Mouse (Mus musculus) frontal cortex, postnatal 25 days (tissue): Measurements from ENCODE around the gene Adamts7.

Source experiments
- DNase-seq, 2 experiments: peaks; one replicate each; pipeline ENCODE4 v3.0.0; 2022; ENCODE audit warnings: low spot score in 2 of 2

Adamts7 gene

GRCm38 (mm10) chr9:90162926-90163748 lies at the start of gene Adamts7:
Gene Adamts7 (plus strand): TSS chr9:90163069.
- DNase-seq: no peak

DNA sequence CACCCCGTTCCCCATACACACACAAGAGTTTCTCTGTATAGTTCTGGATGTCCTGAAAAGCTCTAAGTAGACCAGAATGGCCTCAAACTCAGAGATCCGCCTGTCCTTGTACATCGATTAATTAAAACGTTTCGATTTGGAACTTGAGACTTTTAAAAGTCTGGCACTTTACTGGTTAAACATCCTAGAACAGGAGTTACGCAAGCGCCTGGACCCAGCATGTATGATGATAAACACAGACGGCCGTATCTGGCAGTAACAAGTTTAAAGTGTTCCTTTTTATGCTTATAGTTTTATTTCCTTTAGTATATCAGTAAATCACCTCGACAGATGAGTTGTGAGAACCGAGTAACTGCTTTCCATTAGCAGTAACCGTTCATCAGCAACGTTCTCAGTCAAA lies 49.7 kb upstream of the Adamts7 start:
- no peak for DNase-seq

DNA sequence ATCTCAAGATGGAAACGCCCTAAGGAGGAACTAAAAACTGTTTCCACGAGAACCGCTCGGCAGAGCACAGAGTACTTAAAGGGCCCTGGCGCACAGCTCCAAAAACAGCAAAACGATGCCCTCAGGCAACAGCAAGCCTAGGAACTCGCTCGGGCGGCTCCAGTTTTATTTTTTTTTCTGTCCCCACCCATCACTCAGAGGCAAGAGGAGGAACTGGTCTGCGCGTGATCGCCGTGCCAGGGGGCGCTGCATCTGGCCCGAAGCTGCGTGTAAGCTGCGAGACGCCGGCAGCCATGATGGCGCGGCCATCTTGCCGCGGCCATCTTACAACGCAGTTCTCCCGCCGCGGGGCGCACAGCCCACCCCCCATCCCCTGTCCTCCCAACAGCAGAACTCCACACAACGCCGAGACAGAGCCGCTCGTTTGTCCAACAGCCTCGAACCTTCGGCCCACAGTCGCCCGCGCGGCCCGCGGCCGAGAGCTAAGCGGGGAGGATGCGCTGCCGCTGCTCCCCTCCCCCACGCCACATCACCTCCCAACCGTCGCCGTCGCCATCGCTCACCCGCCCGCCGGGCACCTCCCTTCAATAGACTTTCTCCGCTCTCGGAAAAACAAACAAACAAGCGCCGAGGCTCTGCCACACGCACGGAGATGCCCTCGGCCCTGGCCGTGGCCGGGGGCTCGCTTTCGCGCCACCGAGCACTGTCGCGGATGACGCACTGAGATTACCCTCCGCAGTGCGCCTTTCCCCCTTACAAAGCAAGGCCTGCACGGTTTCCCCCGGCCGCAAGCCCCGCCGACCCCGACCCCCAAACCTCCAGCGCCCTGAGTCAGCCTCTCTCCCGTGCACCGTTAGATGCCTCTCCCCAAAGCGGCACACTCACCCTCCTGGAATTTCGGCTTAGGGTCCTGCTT lies 49.0 kb upstream of the Adamts7 start:
- peak; percentile 82 to 89 for DNase-seq

GRCm38 (mm10) chr9:90114567-90115307 lies 48.1 kb upstream of the Adamts7 start, which contains the start of gene Morf4l1:
Gene Morf4l1 (minus strand): TSS chr9:90114774.
- peak; percentile 96 to 97 for DNase-seq

DNA sequence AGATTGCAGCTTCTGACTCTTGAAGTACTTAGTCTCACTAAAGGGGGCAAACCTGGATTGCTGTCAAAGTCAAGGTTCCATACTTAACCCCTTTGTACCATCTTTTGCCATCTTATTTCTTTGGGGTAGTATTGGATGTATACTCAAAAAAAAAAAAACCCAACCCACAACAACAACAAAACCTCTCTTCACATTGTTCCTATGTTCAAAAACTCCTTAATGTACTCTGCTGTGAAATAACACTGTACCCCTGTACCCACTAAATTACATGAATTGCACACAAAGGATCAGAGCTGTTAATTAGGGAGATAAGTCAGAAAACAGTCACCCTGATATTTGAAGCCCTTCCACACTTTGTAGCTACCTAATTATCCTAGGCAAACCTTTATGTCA lies 47.6 kb upstream of the Adamts7 start:
- DNase-seq: no peak

- no peak for DNase-seq
Measured at GRCm38 (mm10) chr9:90117234-90117633, 45.6 kb upstream of the Adamts7 start.

GRCm38 (mm10) chr9:90122246-90122740 lies 40.6 kb upstream of the Adamts7 start:
- no peak for DNase-seq

- DNase-seq: no peak
Measured at GRCm38 (mm10) chr9:90124156-90124872, 38.6 kb upstream of the Adamts7 start.

DNA sequence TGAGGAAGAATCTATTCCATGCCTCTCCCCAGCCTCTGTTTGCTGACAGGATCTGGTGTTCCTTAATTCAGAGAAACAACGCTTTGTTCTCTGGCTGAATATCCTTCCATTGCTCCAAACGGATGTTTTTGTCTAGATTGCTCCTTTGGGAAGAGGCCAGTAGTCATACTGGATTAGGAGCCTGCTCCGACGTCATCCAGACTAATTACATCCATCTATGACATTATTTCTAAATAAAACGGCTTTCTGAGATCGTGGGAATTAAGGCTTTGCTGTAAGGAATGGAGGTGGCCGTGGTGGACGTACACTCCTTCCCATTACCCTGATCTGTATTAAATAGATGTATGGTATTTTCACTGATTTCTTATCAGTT lies 38.0 kb upstream of the Adamts7 start:
- no peak for DNase-seq

DNA sequence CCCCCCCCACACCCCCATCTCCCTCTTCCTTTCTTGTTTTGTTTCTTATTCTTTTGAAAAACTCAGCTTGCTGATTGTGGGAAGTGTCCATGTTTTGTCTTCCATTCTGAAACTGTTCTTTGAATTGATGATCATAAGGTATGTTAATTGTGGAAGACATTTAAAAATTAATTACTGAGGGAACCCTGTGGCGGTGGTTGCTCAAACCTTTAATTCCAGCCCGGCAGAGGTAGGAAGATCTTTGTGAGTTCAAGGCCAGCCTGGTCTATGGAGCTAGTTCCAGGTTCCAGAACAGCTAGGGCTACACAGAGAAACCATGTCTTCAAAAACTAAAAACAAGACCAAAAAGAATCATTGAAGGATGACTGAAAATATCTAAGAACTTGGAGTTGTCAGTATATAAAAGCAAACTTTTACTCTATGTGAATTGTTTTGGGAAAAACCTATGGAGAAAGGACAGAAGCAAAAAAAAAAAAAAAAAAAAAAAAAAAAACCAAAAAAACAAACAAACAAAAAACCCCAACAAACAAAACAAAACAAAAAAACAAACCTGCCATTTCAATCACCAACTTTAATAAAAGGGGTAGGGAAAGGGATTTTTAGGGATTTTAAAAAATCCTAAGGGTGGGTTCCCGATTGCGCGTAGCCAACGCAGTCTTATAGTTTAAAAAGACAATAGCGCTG lies 37.3 kb upstream of the Adamts7 start:
- no peak for DNase-seq

- DNase-seq: peak; percentile 72 to 77
Measured at GRCm38 (mm10) chr9:90126260-90127010, 36.4 kb upstream of the Adamts7 start.

GRCm38 (mm10) chr9:90127146-90127545 lies 35.7 kb upstream of the Adamts7 start:
- no peak for DNase-seq

GRCm38 (mm10) chr9:90128636-90129201 lies 34.1 kb upstream of the Adamts7 start:
- DNase-seq: no peak

DNA sequence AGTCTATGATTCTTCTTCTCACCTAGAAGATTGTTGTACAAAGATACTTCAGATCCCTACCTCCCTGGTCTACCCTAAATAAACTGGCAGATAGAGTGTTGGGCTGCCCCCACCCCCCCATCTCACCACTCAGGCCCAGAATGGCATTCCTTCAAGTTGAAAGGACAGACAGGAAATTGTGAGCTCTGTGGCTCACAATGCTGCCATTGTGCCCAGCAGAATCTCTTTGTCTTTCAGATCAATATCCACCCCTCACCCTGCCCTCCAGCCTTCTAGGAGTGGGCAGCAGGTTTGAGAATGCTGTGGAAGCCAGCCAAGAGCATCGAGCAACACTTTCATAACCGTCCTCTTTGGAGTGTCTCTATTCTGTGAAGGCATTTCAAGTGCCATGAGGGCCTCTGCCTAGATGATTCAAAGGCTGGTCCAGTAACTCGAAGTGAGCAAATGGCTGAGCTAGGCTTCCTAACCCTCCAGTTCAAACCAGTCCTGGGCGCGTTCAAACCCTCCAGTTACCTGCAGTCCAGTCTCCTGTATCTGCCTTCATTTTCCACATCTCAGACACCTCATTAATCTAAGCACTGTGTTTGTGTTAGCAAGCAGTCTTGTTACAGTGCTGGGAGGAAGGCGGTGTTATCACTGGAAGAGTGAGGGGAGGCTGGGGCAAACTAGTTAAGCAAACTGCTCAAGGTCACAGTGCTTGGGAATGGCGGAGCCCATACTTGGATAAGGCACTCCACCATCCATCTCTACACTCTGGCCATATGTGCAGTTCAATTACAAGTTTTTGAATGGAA lies 29.1 kb upstream of the Adamts7 start:
- DNase-seq: no peak

GRCm38 (mm10) chr9:90135466-90135865 lies 27.4 kb upstream of the Adamts7 start:
- DNase-seq: no peak

DNA sequence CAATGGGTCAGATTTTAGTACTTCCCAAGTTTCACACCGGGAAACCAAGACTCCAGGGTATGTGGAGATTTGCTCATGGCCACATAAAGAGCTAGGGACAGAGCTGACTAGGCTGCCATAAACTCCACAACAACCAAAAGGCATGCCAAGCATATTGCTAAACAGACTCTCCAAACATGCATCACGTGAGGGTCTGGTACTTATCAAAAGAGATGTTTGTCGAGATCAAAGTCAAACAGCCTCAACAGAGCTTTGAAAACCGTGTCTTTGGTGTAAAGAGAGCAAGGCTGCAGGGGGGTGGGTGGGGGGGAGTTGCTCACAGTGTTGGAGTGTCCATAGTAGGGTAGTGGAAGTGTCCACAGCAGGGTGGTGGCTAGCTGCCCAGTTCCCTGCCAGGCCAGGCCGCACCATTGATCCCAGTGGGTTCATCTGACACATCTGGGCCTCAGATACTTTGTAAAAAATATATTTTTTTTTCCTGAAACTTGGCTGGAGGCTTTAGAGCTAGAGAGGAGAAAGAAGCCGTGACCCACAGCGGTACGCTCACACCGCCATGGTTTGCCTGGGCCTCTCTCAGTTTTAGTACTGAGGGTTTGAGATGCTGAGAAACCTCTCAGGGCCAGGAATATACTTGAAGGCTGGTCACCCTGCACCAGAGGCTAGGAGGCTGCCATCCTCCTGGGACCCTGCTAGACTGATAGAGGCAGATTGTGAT lies 26.7 kb upstream of the Adamts7 start:
- DNase-seq: no peak

- no peak for DNase-seq
Measured at GRCm38 (mm10) chr9:90136678-90136965, 26.2 kb upstream of the Adamts7 start.

- DNase-seq: no peak
Measured at GRCm38 (mm10) chr9:90145788-90146187, 17.1 kb upstream of the Adamts7 start.
